Mouse (Mus musculus) G1E-ER4 (cell line): ENCODE measurements around the gene Tk1. TPM values are rescaled to one million over a fixed set of nuclear protein-coding genes. Genes with fewer than 3 reads are reported as not detected.

ENCODE experiments used
- GATA1 ChIP-seq: IDR thresholded peaks from one replicate; pipeline ENCODE4 v1.8.0; 2012; ENCODE audit warnings: low read length, inconsistent platforms
- polyA plus RNA-seq: library from polyadenylated mRNA; stranded (reverse); fragments of >175 nt; gene quantifications from 2 replicates; pipeline ENCODE4 v1.2.3, GENCODE M21; 2012

Tk1 gene
- polyA plus RNA-seq, 1 experiment, result 101 TPM

GRCm38 (mm10) chr11:117770407-117770806 is 55.5 kb downstream of the Tk1 start:
- no peak for TF ChIP-seq GATA1

GRCm38 (mm10) chr11:117769683-117770047 is 56.2 kb downstream of the Tk1 start:
- TF ChIP-seq GATA1, result no peak

GRCm38 (mm10) chr11:117768725-117769682 is 56.9 kb downstream of the Tk1 start:
- TF ChIP-seq GATA1, result no peak

GRCm38 (mm10) chr11:117766275-117766674 is 59.6 kb downstream of the Tk1 start:
- no peak for TF ChIP-seq GATA1

Other genes with a start within 250 kb of the Tk1 start
- 24.8 and 28.1 TPM in 2 replicates for gene Tnrc6c, start 171.8 kb downstream of the Tk1 start, polyA plus RNA-seq
- 20.6 and 30.9 TPM in 2 replicates for gene Tmc8, start 44.0 kb downstream of the Tk1 start, polyA plus RNA-seq
- gene Tmc6, start 43.9 kb downstream of the Tk1 start, polyA plus RNA-seq, result 40.9 and 48.2 TPM in 2 replicates
- gene 6030468B19Rik, start 28.4 kb downstream of the Tk1 start, polyA plus RNA-seq, result 25.1 and 31.1 TPM in 2 replicates
- gene Gm20708, start 16.4 kb downstream of the Tk1 start, polyA plus RNA-seq, result 0.24 and 0.38 TPM in 2 replicates
- gene Syngr2, start 16.4 kb downstream of the Tk1 start, polyA plus RNA-seq, result 191 and 277 TPM in 2 replicates
- 3.0 and 4.9 TPM in 2 replicates for gene Afmid, start 168 bp downstream of the Tk1 start, polyA plus RNA-seq
- gene Birc5, start 23.2 kb upstream of the Tk1 start, polyA plus RNA-seq, result 113 and 159 TPM in 2 replicates
- not detected in 2 replicates for gene Tmem235, start 34.7 kb upstream of the Tk1 start, polyA plus RNA-seq
- not detected in 2 replicates for gene Tha1, start 47.4 kb upstream of the Tk1 start, polyA plus RNA-seq
- gene Socs3, start 144.0 kb upstream of the Tk1 start, polyA plus RNA-seq, result 3.3 and 3.5 TPM in 2 replicates
- 33.8 and 46.7 TPM in 2 replicates for gene Pgs1, start 160.2 kb upstream of the Tk1 start, polyA plus RNA-seq